Mouse (Mus musculus) liver, embryonic 14.5 days (tissue): ENCODE data around the gene Ndufb4.

Experiments
- CTCF ChIP-seq: IDR thresholded peaks from 2 replicates; pipeline ENCODE4 v1.5.1; 2016; ENCODE audit warnings: antibody characterized with exemption, low read depth, control low read depth
- EP300 ChIP-seq: IDR thresholded peaks from 2 replicates; pipeline ENCODE4 v1.6.1; 2016; ENCODE audit warnings: antibody characterized with exemption, low read depth

- TF ChIP-seq CTCF (no peak), EP300 (no peak)
Measured at GRCm38 (mm10) chr16:37597412-37597811, 56.8 kb downstream of the Ndufb4 start.
